Mouse (Mus musculus) bone marrow, adult 2 months (tissue): Measurements from ENCODE around the gene Cdk14.

ENCODE experiments used
- CTCF ChIP-seq: fragments of 200-500 bp; IDR thresholded peaks from 2 replicates; pipeline ENCODE4 v1.5.1; 2011; ENCODE audit warnings: low read length, control low read depth; ENCODE audit not compliant: control insufficient read depth, insufficient read depth
- POLR2A ChIP-seq: fragments of 200-500 bp; IDR thresholded peaks from 2 replicates; pipeline ENCODE4 v1.6.1; 2011; ENCODE audit warnings: low read depth, mild to moderate bottlenecking, control low read depth, low read length, borderline replicate concordance; ENCODE audit not compliant: control insufficient read depth

DNA sequence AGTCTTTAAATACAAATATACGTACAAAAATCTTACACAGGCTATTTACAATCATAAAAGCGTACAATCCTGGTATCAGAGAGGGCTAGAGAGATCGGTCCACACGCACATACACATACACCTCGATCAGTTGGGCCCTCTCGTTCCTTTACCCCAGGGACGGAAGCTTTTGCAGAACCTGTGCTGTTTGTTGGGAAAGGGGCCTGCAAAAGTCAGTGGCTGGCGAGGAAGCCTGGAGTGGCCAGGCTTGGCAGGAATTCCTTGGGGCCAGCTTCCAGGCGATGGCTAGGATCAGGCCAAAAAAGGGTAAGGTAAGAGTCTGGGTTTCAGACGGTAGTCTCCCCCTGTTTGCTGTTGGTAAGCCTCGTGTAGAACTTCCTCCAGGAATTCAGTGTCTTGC is 664.8 kb downstream of the Cdk14 start:
- TF ChIP-seq POLR2A, result no peak
- no peak for TF ChIP-seq CTCF
